Mouse (Mus musculus) inflammation-experienced regulatory T-cells, adult 6 months (primary cell): ENCODE measurements around the gene Ntm. TPM values are rescaled to one million over a fixed set of nuclear protein-coding genes. Genes with fewer than 3 reads are reported as not detected.

Source experiments
- ATAC-seq: one replicate; pipeline ENCODE4 v1.8.0; 2017
- polyA plus RNA-seq, 3 experiments: library from polyadenylated mRNA; unstranded; fragments of 100-300 nt; shearing (Covaris generic); gene quantifications; one replicate each; pipeline ENCODE4 v1.2.1; 2017

Gene Ntm
- polyA plus RNA-seq, 3 experiments from 2014 or later: not detected

GRCm38 (mm10) chr9:29400151-29400550, 562.8 kb downstream of the Ntm start:
- no peak for ATAC-seq

GRCm38 (mm10) chr9:29396101-29396500, 566.8 kb downstream of the Ntm start:
- no peak for ATAC-seq

GRCm38 (mm10) chr9:29393136-29393535, 569.8 kb downstream of the Ntm start:
- no peak for ATAC-seq

GRCm38 (mm10) chr9:29390796-29391517, 572.0 kb downstream of the Ntm start:
- no peak for ATAC-seq

GRCm38 (mm10) chr9:29389224-29389623, 573.7 kb downstream of the Ntm start:
- no peak for ATAC-seq

GRCm38 (mm10) chr9:29387136-29387535, 575.8 kb downstream of the Ntm start:
- no peak for ATAC-seq

- ATAC-seq: no peak
These were observed 585.6 kb downstream of the Ntm start for GRCm38 (mm10) chr9:29377172-29378002.

GRCm38 (mm10) chr9:29371341-29371740, 591.6 kb downstream of the Ntm start:
- ATAC-seq: no peak

GRCm38 (mm10) chr9:29369621-29370020, 593.3 kb downstream of the Ntm start:
- no peak for ATAC-seq

GRCm38 (mm10) chr9:29368291-29368690, 594.6 kb downstream of the Ntm start:
- ATAC-seq: no peak

- ATAC-seq: no peak
These were observed 605.1 kb downstream of the Ntm start for GRCm38 (mm10) chr9:29357796-29358195.

- ATAC-seq: no peak
These were observed 620.6 kb downstream of the Ntm start for GRCm38 (mm10) chr9:29342303-29342702.

GRCm38 (mm10) chr9:29341292-29341691, 621.6 kb downstream of the Ntm start:
- no peak for ATAC-seq

- no peak for ATAC-seq
These were observed 627.3 kb downstream of the Ntm start for GRCm38 (mm10) chr9:29335671-29336070.

GRCm38 (mm10) chr9:29332296-29333090, 630.4 kb downstream of the Ntm start:
- ATAC-seq: no peak

- no peak for ATAC-seq
These were observed 632.5 kb downstream of the Ntm start for GRCm38 (mm10) chr9:29330486-29330885.

- ATAC-seq: no peak
These were observed 636.7 kb downstream of the Ntm start for GRCm38 (mm10) chr9:29326283-29326682.

- no peak for ATAC-seq
These were observed 637.8 kb downstream of the Ntm start for GRCm38 (mm10) chr9:29325137-29325536.

GRCm38 (mm10) chr9:29319197-29319596, 643.7 kb downstream of the Ntm start:
- ATAC-seq: no peak

GRCm38 (mm10) chr9:29318676-29319162, 644.2 kb downstream of the Ntm start:
- no peak for ATAC-seq

- no peak for ATAC-seq
These were observed 645.3 kb downstream of the Ntm start for GRCm38 (mm10) chr9:29317623-29318022.

GRCm38 (mm10) chr9:29315842-29316241, 647.1 kb downstream of the Ntm start:
- no peak for ATAC-seq

- no peak for ATAC-seq
These were observed 656.0 kb downstream of the Ntm start for GRCm38 (mm10) chr9:29306961-29307360.
